Mouse (Mus musculus) heart, embryonic 11.5 days (tissue): ENCODE results near the gene Slc36a4. TPM values are rescaled to one million over a fixed set of nuclear protein-coding genes. Genes with fewer than 3 reads are reported as not detected.

ENCODE experiments used
- ATAC-seq: fragments of 200-750 bp; cut with Nextera tagmentation; replicated peaks from 2 replicates; pipeline ENCODE4 v1.8.0; 2017; ENCODE audit warnings: moderate library complexity; ENCODE audit not compliant: insufficient number of reproducible peaks, low FRiP score, low TSS enrichment
- H3K27ac ChIP-seq: fragments of 300-500 bp; sonication (generic); 2 replicates; pipeline ENCODE4 v1.5.1; 2014; ENCODE audit warnings: mild to moderate bottlenecking, low read depth, low read length
- H3K27me3 ChIP-seq: fragments of 300-500 bp; sonication (generic); 2 replicates; pipeline ENCODE4 v1.6.1; 2014; ENCODE audit warnings: mild to moderate bottlenecking, low read length, mixed read lengths; ENCODE audit not compliant: control insufficient read depth, insufficient read depth
- H3K36me3 ChIP-seq: fragments of 300-500 bp; sonication (generic); 2 replicates; pipeline ENCODE4 v1.6.1; 2014; ENCODE audit warnings: mild to moderate bottlenecking, low read length, moderate library complexity, mixed read lengths; ENCODE audit not compliant: control insufficient read depth, insufficient read depth
- H3K4me1 ChIP-seq: fragments of 300-500 bp; sonication (generic); 2 replicates; pipeline ENCODE4 v1.6.1; 2014; ENCODE audit warnings: low read length; ENCODE audit not compliant: control insufficient read depth, insufficient read depth
- H3K4me2 ChIP-seq: fragments of 300-500 bp; sonication (generic); 2 replicates; pipeline ENCODE4 v1.6.1; 2014; ENCODE audit warnings: mild to moderate bottlenecking, moderate library complexity
- H3K4me3 ChIP-seq: fragments of 300-500 bp; sonication (generic); 2 replicates; pipeline ENCODE4 v1.5.1; 2014; ENCODE audit warnings: low read depth, low read length
- H3K9ac ChIP-seq: fragments of 300-500 bp; sonication (generic); 2 replicates; pipeline ENCODE4 v1.6.1; 2014; ENCODE audit warnings: mild to moderate bottlenecking, low read depth, low read length, moderate library complexity
- H3K9me3 ChIP-seq: fragments of 300-500 bp; sonication (generic); replicated peaks from 2 replicates; pipeline ENCODE4 v1.6.1; 2016; ENCODE audit warnings: low read length; ENCODE audit not compliant: control insufficient read depth
- WGBS: fragments of 180-500 bp; shearing (Covaris S2); extraction: QIAGEN DNeasy Blood & Tissue Kit; methylation state at CpG from one replicate; pipeline ENCODE4 v1.1.7; 2014; ENCODE audit not compliant: insufficient replicate concordance; 5-methylcytosine and 5-hydroxymethylcytosine counted together
- polyA plus RNA-seq: library from polyadenylated mRNA; unstranded; fragments of >200 nt; fragmentation: Nextera tagmentation; extraction: Ambion mirVana; gene quantifications from 2 replicates; pipeline ENCODE4 v1.2.1, GENCODE M21; 2014

Slc36a4 gene
- polyA plus RNA-seq, 1 experiment from 2014 or later: 11.4 TPM

DNA sequence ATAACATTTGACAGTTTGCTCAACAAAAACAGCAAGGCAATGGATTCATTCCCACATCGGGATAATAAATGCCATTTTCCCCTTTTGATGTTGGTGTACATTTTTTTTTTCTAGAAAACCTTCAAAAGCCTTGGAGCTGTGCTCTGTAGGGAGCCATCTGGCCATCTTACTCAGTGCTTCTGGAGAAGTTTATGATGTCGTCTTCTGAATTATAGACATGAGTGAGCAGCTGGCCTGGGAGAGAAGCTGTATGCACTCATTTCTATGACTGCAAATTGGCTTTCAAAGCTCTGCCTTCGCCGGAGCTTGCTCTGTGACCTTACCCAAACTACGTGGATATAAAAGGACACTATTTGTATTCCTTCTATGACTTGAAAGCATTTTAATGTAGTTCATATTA is 56.8 kb downstream of the Slc36a4 start:
- Histone ChIP-seq H3K4me3 (no peak overlapping the region), H3K9ac (no peak overlapping the region), H3K27ac (no peak overlapping the region), H3K27me3 (no peaks in the 10 kb centered on the region), H3K9me3 (no peaks in the 10 kb centered on the region), H3K4me2 (no peak overlapping the region), H3K36me3 (no peaks in the 10 kb centered on the region), H3K4me1 (no peaks in the 10 kb centered on the region)
- ATAC-seq: no peak
- 80% methylated on average over 5 of the region's 5 CpGs for WGBS

- WGBS: 78% methylated on average over 5 of the region's 5 CpGs
- Histone ChIP-seq H3K4me1 (no peaks in the 10 kb centered on the region), H3K4me3 (no peak overlapping the region), H3K27ac (no peak overlapping the region), H3K9ac (no peak overlapping the region), H3K4me2 (no peak overlapping the region), H3K9me3 (no peaks in the 10 kb centered on the region), H3K27me3 (no peaks in the 10 kb centered on the region), H3K36me3 (no peaks in the 10 kb centered on the region)
- no peak for ATAC-seq
These were observed 57.3 kb downstream of the Slc36a4 start for GRCm38 (mm10) chr9:15766821-15767220.

DNA sequence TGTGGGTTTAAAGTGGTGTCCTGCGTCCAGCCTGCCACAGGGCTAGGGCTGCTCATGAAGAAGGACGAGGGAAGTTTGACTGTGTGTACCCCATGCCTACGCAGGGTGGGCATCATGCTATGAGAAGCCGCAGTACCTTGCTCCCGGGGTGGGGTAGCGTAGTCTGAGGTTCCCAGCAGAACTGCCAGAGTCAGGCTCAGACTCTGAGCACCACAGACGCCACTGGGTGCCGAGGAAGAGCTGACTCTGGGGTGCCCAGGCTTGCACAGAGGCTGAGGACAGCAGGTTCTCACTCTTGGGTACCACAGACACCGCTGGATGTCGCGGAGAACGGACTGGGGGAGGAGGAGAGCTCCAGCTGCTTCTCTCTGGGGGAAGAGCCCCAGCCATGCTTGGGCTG is 63.2 kb downstream of the Slc36a4 start:
- Histone ChIP-seq H3K4me1 (no peaks in the 10 kb centered on the region), H3K4me2 (no peak overlapping the region), H3K27ac (no peak overlapping the region), H3K36me3 (no peaks in the 10 kb centered on the region), H3K4me3 (no peak overlapping the region), H3K27me3 (no peaks in the 10 kb centered on the region), H3K9me3 (no peaks in the 10 kb centered on the region), H3K9ac (no peak overlapping the region)
- 83% methylated on average over 12 of the region's 12 CpGs for WGBS
- ATAC-seq: no peak

GRCm38 (mm10) chr9:15773426-15773825 is 63.9 kb downstream of the Slc36a4 start:
- no peaks in the 10 kb centered on the region for H3K9me3 ChIP-seq
- H3K27me3 ChIP-seq: no peaks in the 10 kb centered on the region
- 61% methylated on average over 3 of the region's 4 CpGs for WGBS
- ATAC-seq: no peak
- H3K4me1 ChIP-seq: no peaks in the 10 kb centered on the region
- H3K4me3 ChIP-seq: no peak overlapping the region
- no peaks in the 10 kb centered on the region for H3K36me3 ChIP-seq
- no peak overlapping the region for H3K27ac ChIP-seq
- no peak overlapping the region for H3K4me2 ChIP-seq
- no peak overlapping the region for H3K9ac ChIP-seq

DNA sequence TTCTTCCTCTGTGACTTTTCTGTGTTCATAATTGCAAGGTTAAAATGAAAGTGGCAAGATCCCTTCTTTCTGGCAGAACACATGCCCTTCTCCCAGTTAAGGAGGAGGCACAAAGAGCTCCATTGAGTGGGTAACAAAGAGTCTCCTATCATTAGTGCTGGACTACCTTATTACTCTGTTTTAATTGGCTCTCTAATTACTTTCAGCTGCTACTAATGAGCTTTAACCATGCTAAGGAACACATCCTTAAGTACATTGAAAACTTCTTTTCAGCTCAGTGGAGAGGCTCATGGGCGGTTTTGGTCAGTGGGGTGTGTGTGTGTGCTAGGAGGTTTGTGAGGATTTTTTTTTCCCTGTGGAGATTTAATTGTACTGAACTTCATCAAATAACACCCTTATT is 65.4 kb downstream of the Slc36a4 start:
- Histone ChIP-seq H3K27me3 (no peaks in the 10 kb centered on the region), H3K4me3 (no peak overlapping the region), H3K4me2 (no peak overlapping the region), H3K27ac (no peak overlapping the region), H3K4me1 (no peaks in the 10 kb centered on the region), H3K9me3 (no peaks in the 10 kb centered on the region), H3K36me3 (no peaks in the 10 kb centered on the region), H3K9ac (no peak overlapping the region)
- no peak for ATAC-seq
- WGBS: 83% methylated on average over 1 of the region's 1 CpGs

GRCm38 (mm10) chr9:15781936-15782335 is 72.4 kb downstream of the Slc36a4 start:
- H3K27ac ChIP-seq: no peak overlapping the region
- 55% methylated on average over 4 of the region's 4 CpGs for WGBS
- ATAC-seq: no peak

DNA sequence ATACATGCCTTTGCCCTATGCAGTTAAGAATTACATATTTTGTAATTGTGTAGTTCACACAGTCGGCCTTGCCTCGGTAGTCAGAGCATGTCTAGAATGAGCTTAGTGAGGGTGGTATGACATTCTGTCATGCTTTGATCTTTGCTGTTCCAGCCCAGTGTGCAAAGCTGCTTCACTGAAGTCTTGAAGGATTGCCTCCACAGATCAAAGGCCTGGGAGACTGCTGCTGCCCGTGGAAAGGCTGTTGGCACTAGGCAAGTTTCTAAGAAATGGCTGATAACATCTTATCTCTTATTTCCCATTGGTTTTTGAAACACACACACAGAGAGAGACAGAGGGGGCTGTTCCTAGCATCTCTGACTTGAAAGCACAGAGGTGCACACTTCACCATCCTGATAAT is 76.7 kb downstream of the Slc36a4 start:
- no peak overlapping the region for H3K4me2 ChIP-seq
- 44% methylated on average over 3 of the region's 3 CpGs for WGBS
- no peaks in the 10 kb centered on the region for H3K4me1 ChIP-seq
- H3K9ac ChIP-seq: no peak overlapping the region
- no peaks in the 10 kb centered on the region for H3K9me3 ChIP-seq
- no peak overlapping the region for H3K4me3 ChIP-seq
- ATAC-seq: no peak
- no peak overlapping the region for H3K27ac ChIP-seq
- H3K36me3 ChIP-seq: no peaks in the 10 kb centered on the region
- H3K27me3 ChIP-seq: no peaks in the 10 kb centered on the region

More at GRCm38 (mm10) chr9:15781936-15782335, 72.4 kb downstream of the Slc36a4 start:
- no peak overlapping the region for H3K4me2 ChIP-seq
- H3K9me3 ChIP-seq: no peaks in the 10 kb centered on the region
- no peak overlapping the region for H3K4me3 ChIP-seq
- no peaks in the 10 kb centered on the region for H3K27me3 ChIP-seq
- no peaks in the 10 kb centered on the region for H3K36me3 ChIP-seq
- H3K4me1 ChIP-seq: no peaks in the 10 kb centered on the region
- no peak overlapping the region for H3K9ac ChIP-seq

- no peak for ATAC-seq
- Histone ChIP-seq H3K27me3 (no peaks in the 10 kb centered on the region), H3K36me3 (no peaks in the 10 kb centered on the region), H3K4me1 (no peaks in the 10 kb centered on the region), H3K4me3 (no peak overlapping the region), H3K4me2 (no peak overlapping the region), H3K9ac (no peak overlapping the region), H3K9me3 (no peaks in the 10 kb centered on the region), H3K27ac (no peak overlapping the region)
- WGBS: 59% methylated on average over 2 of the region's 2 CpGs
These were observed 77.1 kb downstream of the Slc36a4 start for GRCm38 (mm10) chr9:15786610-15787009.

DNA sequence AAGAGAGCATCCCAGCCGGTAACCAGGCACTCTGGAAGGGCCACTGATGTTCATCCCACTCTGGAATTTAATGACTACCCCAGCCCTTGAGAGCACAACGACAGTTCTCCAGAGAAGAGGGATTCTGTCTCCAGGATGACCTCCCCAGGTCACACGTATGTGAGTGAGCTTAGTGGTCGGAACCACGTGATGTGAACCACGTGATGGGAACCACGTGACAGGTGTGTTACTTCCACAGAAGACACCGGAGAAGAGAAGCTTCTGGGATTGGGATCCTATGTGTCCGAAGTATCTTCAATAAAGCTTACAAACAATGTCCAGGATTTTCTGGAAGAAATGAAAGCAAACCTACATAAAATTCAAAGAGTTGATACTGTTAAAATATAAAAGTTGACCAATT is 82.5 kb downstream of the Slc36a4 start:
- no peak for ATAC-seq
- Histone ChIP-seq H3K4me1 (no peaks in the 10 kb centered on the region), H3K27me3 (no peaks in the 10 kb centered on the region), H3K9ac (no peak overlapping the region), H3K4me3 (no peak overlapping the region), H3K9me3 (no peaks in the 10 kb centered on the region), H3K36me3 (no peaks in the 10 kb centered on the region), H3K27ac (no peak overlapping the region), H3K4me2 (no peak overlapping the region)
- 80% methylated on average over 9 of the region's 9 CpGs for WGBS
